Mouse (Mus musculus) heart, adult 2 months (tissue): ENCODE measurements at regions not wholly inside any gene's neighbourhood (a gene's known extent, or its start where the extent isn't known, plus 50 kb on each side); places are given as distances from the start of the nearest gene placed in this dataset.

Experiments
- CTCF ChIP-seq: fragments of 200-600 bp; IDR thresholded peaks from 2 replicates; pipeline ENCODE4 v1.8.1; 2022; ENCODE audit warnings: antibody characterized with exemption, mild to moderate bottlenecking, moderate library complexity
- EP300 ChIP-seq: fragments of 200-500 bp; IDR thresholded peaks from 2 replicates; pipeline ENCODE4 v1.6.1; 2011; ENCODE audit warnings: low read depth, low read length, control low read depth; ENCODE audit not compliant: insufficient read depth
- POLR2A ChIP-seq: fragments of 200-500 bp; IDR thresholded peaks from 2 replicates; pipeline ENCODE4 v1.6.1; 2011; ENCODE audit warnings: mild to moderate bottlenecking, low read depth, low read length, control low read depth; ENCODE audit not compliant: insufficient read depth

- TF ChIP-seq POLR2A, result no peak
- no peak for TF ChIP-seq EP300
- TF ChIP-seq CTCF, result no peak
Measured at GRCm38 (mm10) chr8:49465070-49465469, 621.3 kb upstream of the Tenm3 start.
